Mouse (Mus musculus) forebrain, postnatal 0 days (tissue): ENCODE measurements at regions not wholly inside any gene's neighbourhood (a gene's known extent, or its start where the extent isn't known, plus 50 kb on each side); places are given as distances from the start of the nearest gene placed in this dataset.
"Not testable (repeated sequence)": the region's sequence is repeated elsewhere in the genome, so short reads cannot be mapped to it uniquely, and the experiment has no call there.

ENCODE experiments used
- ATAC-seq: fragments of 200-750 bp; cut with Nextera tagmentation; 2 replicates; pipeline ENCODE4 v1.8.0; 2017; ENCODE audit warnings: mild to moderate bottlenecking, moderate library complexity
- DNase-seq: peaks from one replicate; pipeline ENCODE4 v3.0.0-alpha.2; 2015
- H3K27ac ChIP-seq: fragments of 300-500 bp; sonication (generic); 2 replicates; pipeline ENCODE4 v1.5.1; 2014; ENCODE audit warnings: low read depth, mild to moderate bottlenecking, antibody characterized with exemption, low read length, moderate library complexity, mixed read lengths
- H3K27me3 ChIP-seq: fragments of 300-500 bp; sonication (generic); 2 replicates; pipeline ENCODE4 v1.6.1; 2014; ENCODE audit warnings: mild to moderate bottlenecking, low read length, mixed read lengths; ENCODE audit not compliant: insufficient read depth
- H3K36me3 ChIP-seq: fragments of 300-500 bp; sonication (generic); 2 replicates; pipeline ENCODE4 v1.6.1; 2014; ENCODE audit warnings: mild to moderate bottlenecking, moderate library complexity; ENCODE audit not compliant: insufficient read depth
- H3K4me1 ChIP-seq: fragments of 300-500 bp; sonication (generic); 2 replicates; pipeline ENCODE4 v1.6.1; 2014; ENCODE audit warnings: antibody characterized with exemption; ENCODE audit not compliant: insufficient read depth
- H3K4me2 ChIP-seq: fragments of 300-500 bp; sonication (generic); 2 replicates; pipeline ENCODE4 v1.6.1; 2014; ENCODE audit warnings: low read depth, mild to moderate bottlenecking, moderate library complexity
- H3K4me3 ChIP-seq: fragments of 300-500 bp; sonication (generic); 2 replicates; pipeline ENCODE4 v1.5.1; 2014; ENCODE audit warnings: low read depth, low read length, mixed read lengths
- H3K9ac ChIP-seq: fragments of 300-500 bp; sonication (generic); 2 replicates; pipeline ENCODE4 v1.6.1; 2014; ENCODE audit warnings: mild to moderate bottlenecking
- H3K9me3 ChIP-seq: fragments of 300-500 bp; sonication (generic); 2 replicates; pipeline ENCODE4 v1.6.1; 2016; ENCODE audit warnings: low read length
- CTCF ChIP-seq: sonication (generic); IDR thresholded peaks from 2 replicates; pipeline ENCODE4 v1.5.1; 2016; ENCODE audit warnings: antibody characterized with exemption, control low read depth, low read depth
- WGBS: fragments of 180-500 bp; shearing (Covaris S2); extraction: QIAGEN DNeasy Blood & Tissue Kit; methylation state at CpG from one replicate; pipeline ENCODE4 v1.1.7; 2014; 5-methylcytosine and 5-hydroxymethylcytosine counted together

DNA sequence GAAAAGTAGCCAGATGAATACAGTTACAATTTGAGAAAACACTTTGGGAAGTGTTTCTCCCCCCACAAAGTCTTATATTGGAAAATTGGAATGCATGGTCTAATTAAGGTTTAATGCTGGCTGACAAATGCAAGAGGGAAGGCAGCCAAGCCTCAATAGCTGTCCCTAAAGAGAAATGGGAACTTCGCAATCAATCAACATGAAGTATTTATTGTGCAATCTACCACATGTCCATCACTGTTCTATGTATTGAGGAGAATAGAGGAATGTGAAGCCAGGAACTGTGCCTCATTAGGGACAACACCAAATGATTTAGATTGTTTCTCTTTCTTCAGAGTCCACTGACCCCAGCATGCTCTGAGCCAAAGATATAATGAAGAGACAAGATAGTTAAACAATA is 715.7 kb upstream of the Slc8a1 start:
- no peak overlapping the region for H3K4me3 ChIP-seq
- no peaks in the 10 kb centered on the region for H3K9me3 ChIP-seq
- no peak overlapping the region for H3K4me2 ChIP-seq
- no peak overlapping the region for H3K9ac ChIP-seq
- no peak for TF ChIP-seq CTCF
- ATAC-seq (no peak), DNase-seq (no peak)
- WGBS, result 36% methylated on average over 1 of the region's 1 CpGs
- H3K27ac ChIP-seq, result no peak overlapping the region
- H3K36me3 ChIP-seq, result no peaks in the 10 kb centered on the region
- H3K27me3 ChIP-seq, result no peaks in the 10 kb centered on the region
- H3K4me1 ChIP-seq, result no peaks in the 10 kb centered on the region

DNA sequence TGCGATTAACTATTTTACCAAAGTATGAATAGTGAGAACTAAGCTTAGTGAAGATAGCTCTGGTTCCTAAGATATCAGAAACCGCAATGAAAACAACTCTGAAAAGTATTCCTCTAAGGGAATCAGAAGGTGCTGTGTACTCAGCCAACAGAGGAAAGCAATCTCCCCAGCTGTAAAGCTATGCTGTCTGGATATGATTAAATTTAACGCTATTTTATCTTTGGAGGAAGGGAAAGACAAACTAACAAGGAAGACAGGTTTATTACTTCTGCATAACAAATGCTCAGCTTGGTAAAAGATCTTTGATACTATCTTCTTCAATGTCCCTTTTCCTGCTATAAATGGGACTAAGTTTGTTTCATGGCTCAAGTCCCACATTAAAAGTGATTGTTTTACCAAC is 700.9 kb upstream of the Slc8a1 start:
- WGBS, result 93% methylated on average over 3 of the region's 3 CpGs
- H3K27ac ChIP-seq, result no peak overlapping the region
- H3K36me3 ChIP-seq, result no peaks in the 10 kb centered on the region
- H3K4me2 ChIP-seq, result no peak overlapping the region
- no peak for TF ChIP-seq CTCF
- H3K9me3 ChIP-seq, result no peaks in the 10 kb centered on the region
- H3K9ac ChIP-seq, result no peak overlapping the region
- no peaks in the 10 kb centered on the region for H3K4me1 ChIP-seq
- DNase-seq (no peak), ATAC-seq (no peak)
- no peak overlapping the region for H3K4me3 ChIP-seq
- no peaks in the 10 kb centered on the region for H3K27me3 ChIP-seq

DNA sequence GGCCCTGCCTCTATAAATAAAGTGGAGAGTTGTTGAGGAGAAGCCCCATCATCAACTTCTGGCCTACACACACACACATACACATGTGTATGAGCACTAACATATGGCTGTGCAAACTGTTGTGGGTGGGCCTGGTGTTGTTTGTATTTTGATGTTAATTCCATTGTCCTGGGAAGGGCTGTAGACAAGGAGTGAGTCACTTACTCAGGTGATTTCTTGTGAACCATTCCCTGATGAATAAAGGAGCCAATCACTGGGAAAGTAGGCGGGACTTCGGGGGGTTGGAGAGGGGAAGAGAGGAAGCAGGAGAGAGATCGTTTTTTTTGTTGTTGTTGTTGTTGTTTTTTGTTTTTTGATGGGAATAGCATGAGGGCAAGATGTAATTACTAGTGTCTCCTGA is 699.0 kb upstream of the Slc8a1 start:
- Histone ChIP-seq H3K9me3 (no peaks in the 10 kb centered on the region), H3K4me1 (no peaks in the 10 kb centered on the region), H3K27me3 (no peaks in the 10 kb centered on the region), H3K4me3 (no peak overlapping the region), H3K4me2 (no peak overlapping the region), H3K9ac (no peak overlapping the region), H3K27ac (no peak overlapping the region), H3K36me3 (no peaks in the 10 kb centered on the region)
- TF ChIP-seq CTCF, result no peak
- no peak for ATAC-seq
- WGBS, result 83% methylated on average over 3 of the region's 3 CpGs
- DNase-seq, result no peak

DNA sequence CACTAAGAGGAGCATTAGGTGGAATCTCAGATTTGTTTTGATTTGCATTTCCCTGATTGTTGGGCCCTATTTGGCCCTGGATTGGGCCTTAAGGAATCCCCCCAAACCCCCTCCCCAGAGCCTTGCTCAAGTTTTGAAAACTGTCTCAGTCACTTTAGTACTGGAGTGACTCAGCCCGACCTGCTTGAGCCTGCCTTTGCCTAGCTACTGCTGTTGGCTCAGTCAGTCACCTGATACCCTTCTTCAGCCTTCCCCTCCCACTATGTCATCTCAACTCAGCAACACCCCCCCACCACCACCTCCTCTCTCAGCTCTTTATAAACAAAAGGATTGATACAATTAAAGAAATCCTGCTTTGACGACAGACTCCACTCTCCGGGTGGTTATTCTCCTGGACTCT is 694.5 kb upstream of the Slc8a1 start:
- ATAC-seq, result no peak
- no peak for DNase-seq
- Histone ChIP-seq H3K27me3 (no peaks in the 10 kb centered on the region), H3K4me1 (no peaks in the 10 kb centered on the region), H3K36me3 (no peaks in the 10 kb centered on the region), H3K9me3 (no peaks in the 10 kb centered on the region), H3K9ac (no peak overlapping the region), H3K4me3 (no peak overlapping the region), H3K4me2 (no peak overlapping the region), H3K27ac (no peak overlapping the region)
- TF ChIP-seq CTCF, result no peak
- 33% methylated on average over 3 of the region's 3 CpGs for WGBS

DNA sequence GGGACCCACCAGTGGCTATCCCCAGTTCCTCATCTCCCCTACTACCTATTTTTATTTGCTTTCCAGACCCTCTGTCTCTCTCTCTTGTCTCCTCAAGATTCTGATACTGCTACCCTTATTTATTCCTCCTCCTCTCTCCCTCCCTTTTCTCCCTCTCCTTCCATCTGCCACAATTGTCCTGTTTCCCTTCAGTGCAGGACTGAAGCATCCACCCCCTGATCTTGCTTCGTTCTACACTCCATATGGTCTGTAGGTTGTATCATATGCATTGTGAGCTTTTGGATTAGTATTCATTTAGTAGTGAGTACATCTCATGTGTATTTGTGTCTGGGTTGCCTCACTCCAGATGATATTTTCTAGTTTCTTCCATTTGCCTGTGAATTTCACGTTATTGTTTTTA is 670.1 kb upstream of the Slc8a1 start:
- H3K4me3 ChIP-seq, result no peak overlapping the region
- no peaks in the 10 kb centered on the region for H3K9me3 ChIP-seq
- no peak for TF ChIP-seq CTCF
- H3K4me2 ChIP-seq, result no peak overlapping the region
- no peaks in the 10 kb centered on the region for H3K27me3 ChIP-seq
- no peak overlapping the region for H3K27ac ChIP-seq
- WGBS, result 87% methylated on average over 2 of the region's 2 CpGs
- no peak overlapping the region for H3K9ac ChIP-seq
- no peaks in the 10 kb centered on the region for H3K4me1 ChIP-seq
- no peak for DNase-seq
- H3K36me3 ChIP-seq, result no peaks in the 10 kb centered on the region
- ATAC-seq, result no peak

DNA sequence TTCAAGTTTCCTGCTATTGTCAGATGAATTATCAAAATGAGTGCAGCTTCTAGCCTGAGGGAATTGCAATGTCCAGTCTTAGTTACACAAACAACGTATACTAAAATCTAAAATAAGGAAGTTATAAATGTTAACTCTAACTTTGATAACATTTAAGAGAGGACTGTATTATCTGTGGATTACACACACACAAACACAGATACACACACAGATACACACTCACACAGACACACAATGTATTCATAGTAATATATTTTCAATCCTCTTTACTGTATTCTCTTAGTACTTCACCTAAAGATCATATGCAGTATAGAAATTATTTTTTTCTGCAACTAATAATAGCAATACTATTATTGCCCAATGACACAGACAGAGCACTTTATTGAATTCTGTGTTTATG is 661.2 kb upstream of the Slc8a1 start:
- Histone ChIP-seq H3K27me3 (no peaks in the 10 kb centered on the region), H3K4me2 (no peak overlapping the region), H3K4me1 (no peaks in the 10 kb centered on the region), H3K4me3 (no peak overlapping the region), H3K27ac (no peak overlapping the region), H3K36me3 (no peaks in the 10 kb centered on the region), H3K9me3 (no peaks in the 10 kb centered on the region), H3K9ac (no peak overlapping the region)
- WGBS, result 93% methylated on average over 1 of the region's 1 CpGs
- TF ChIP-seq CTCF, result no peak
- DNase-seq (no peak), ATAC-seq (no peak)

DNA sequence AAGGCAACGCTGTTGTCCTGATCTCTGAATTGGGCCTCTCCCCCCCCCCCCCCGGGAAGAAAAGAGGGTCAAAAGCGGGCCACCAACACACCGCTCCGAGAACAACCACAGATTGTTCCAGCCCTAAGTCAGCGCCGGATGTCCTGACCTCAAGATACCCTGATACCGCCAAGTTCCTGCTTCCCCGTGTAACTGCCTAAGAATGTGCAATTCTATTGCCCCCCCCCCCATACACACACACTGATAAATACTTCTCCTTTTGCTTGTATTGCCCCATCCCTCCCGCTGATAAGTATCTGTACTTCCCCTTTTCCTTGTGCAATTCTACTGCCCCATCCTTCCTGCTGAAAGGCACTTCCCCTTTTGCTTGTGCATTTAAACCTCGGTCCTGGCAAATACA is 641.2 kb upstream of the Slc8a1 start:
- not testable (repeated sequence) for DNase-seq, H3K27me3 ChIP-seq, H3K4me1 ChIP-seq, H3K27ac ChIP-seq, ATAC-seq, H3K4me2 ChIP-seq, H3K4me3 ChIP-seq, H3K9ac ChIP-seq, H3K9me3 ChIP-seq, H3K36me3 ChIP-seq
- WGBS, result 91% methylated on average over 6 of the region's 11 CpGs

DNA sequence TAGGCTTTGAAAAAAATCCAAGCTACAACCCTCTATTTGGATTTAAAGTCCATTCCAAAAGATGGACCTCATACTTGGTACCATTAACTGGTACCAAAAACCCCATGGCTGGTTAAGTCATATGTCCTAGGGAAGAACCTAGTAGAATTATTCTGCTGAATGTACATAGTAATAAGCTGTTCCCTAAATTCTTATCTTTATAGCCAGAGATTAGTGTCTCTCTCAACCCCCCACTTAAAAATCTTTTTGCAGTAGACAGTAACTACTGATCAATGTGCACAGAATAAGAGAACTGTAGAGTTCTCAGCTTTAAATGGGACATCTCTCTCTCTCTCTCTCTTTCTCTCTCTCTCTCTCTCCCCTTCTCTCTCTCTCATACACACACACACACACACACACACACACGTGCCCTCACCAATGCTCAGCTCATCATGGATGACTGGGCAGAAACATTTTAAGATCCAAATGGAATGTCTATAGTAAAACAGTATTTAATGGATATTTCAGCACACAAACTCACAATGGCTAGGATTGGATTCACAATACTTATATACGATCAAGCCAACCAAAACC is 640.2 kb upstream of the Slc8a1 start:
- Histone ChIP-seq H3K9ac (no peak overlapping the region), H3K36me3 (no peaks in the 10 kb centered on the region), H3K4me1 (no peaks in the 10 kb centered on the region), H3K27ac (no peak overlapping the region), H3K9me3 (no peaks in the 10 kb centered on the region), H3K4me3 (no peak overlapping the region), H3K4me2 (no peak overlapping the region), H3K27me3 (no peaks in the 10 kb centered on the region)
- WGBS, result 87% methylated on average over 2 of the region's 2 CpGs
- ATAC-seq (no peak), DNase-seq (no peak)
- TF ChIP-seq CTCF, result no peak
